Mouse (Mus musculus): ENCODE measurements around the gene Gm17660. TPM values are rescaled to one million over a fixed set of nuclear protein-coding genes. Genes with fewer than 3 reads are reported as not detected.

Gm17660 gene
- total RNA-seq, 2 experiments from 2014 or later = not detected

GRCm38 (mm10) chr5:104095416-104096077 lies 18.1 kb upstream of the Gm17660 start:
- DNase-seq (ENCODE audit: low spot score in 2 of 2) = no peak
- intact Hi-C loops (cut with DNase I) = no loop called here

GRCm38 (mm10) chr5:104089751-104090150 lies 12.3 kb upstream of the Gm17660 start:
- intact Hi-C loops (cut with DNase I) = no loop called here
- no peak for DNase-seq (ENCODE audit: low spot score in 2 of 2)

- no peak for DNase-seq (ENCODE audit: low spot score in 2 of 2)
- intact Hi-C loops (cut with DNase I) = no loop called here
Observed at GRCm38 (mm10) chr5:104085366-104085765, 8.0 kb upstream of the Gm17660 start.

GRCm38 (mm10) chr5:104080736-104081135 lies 3.3 kb upstream of the Gm17660 start:
- intact Hi-C loops (cut with DNase I) = no loop called here
- no peak for DNase-seq (ENCODE audit: low spot score in 2 of 2)

GRCm38 (mm10) chr5:104076361-104076760 lies 1.0 kb downstream of the Gm17660 start:
- intact Hi-C loops (cut with DNase I) = loop anchor here (5.0 kb wide), 1 partner anchor 261 kb away; no protein-coding TSS in a partner anchor
- DNase-seq (ENCODE audit: low spot score in 2 of 2) = peak in 1 of 2 experiments; percentile 33

- peak in 1 of 2 experiments; percentile 57 for DNase-seq (ENCODE audit: low spot score in 2 of 2)
- intact Hi-C loops (cut with DNase I) = no loop called here
Observed at GRCm38 (mm10) chr5:104074388-104074787, 3.0 kb downstream of the Gm17660 start.

- no peak for DNase-seq (ENCODE audit: low spot score in 2 of 2)
- intact Hi-C loops (cut with DNase I) = no loop called here
Observed at GRCm38 (mm10) chr5:104073602-104074001, 3.8 kb downstream of the Gm17660 start.

- intact Hi-C loops (cut with DNase I) = no loop called here
- no peak for DNase-seq (ENCODE audit: low spot score in 2 of 2)
Observed at GRCm38 (mm10) chr5:104072272-104072886, 5.0 kb downstream of the Gm17660 start.

- intact Hi-C loops (cut with DNase I) = no loop called here
- DNase-seq (ENCODE audit: low spot score in 2 of 2) = no peak
Observed at GRCm38 (mm10) chr5:104071048-104071447, 6.4 kb downstream of the Gm17660 start.

- no peak for DNase-seq (ENCODE audit: low spot score in 2 of 2)
- intact Hi-C loops (cut with DNase I) = no loop called here
Observed at GRCm38 (mm10) chr5:104068751-104069150, 8.7 kb downstream of the Gm17660 start.

- DNase-seq (ENCODE audit: low spot score in 2 of 2) = no peak
- intact Hi-C loops (cut with DNase I) = no loop called here
Observed at GRCm38 (mm10) chr5:104062773-104063551, 14.4 kb downstream of the Gm17660 start.

GRCm38 (mm10) chr5:104061936-104062772 lies 15.3 kb downstream of the Gm17660 start:
- peak in 1 of 2 experiments; percentile 60 for DNase-seq (ENCODE audit: low spot score in 2 of 2)
- intact Hi-C loops (cut with DNase I) = no loop called here

GRCm38 (mm10) chr5:104060429-104060828 lies 17.0 kb downstream of the Gm17660 start:
- DNase-seq (ENCODE audit: low spot score in 2 of 2) = no peak
- intact Hi-C loops (cut with DNase I) = no loop called here

GRCm38 (mm10) chr5:104059628-104060027 lies 17.8 kb downstream of the Gm17660 start:
- DNase-seq (ENCODE audit: low spot score in 2 of 2) = no peak
- intact Hi-C loops (cut with DNase I) = no loop called here

GRCm38 (mm10) chr5:104058021-104058420 lies 19.4 kb downstream of the Gm17660 start:
- intact Hi-C loops (cut with DNase I) = no loop called here
- DNase-seq (ENCODE audit: low spot score in 2 of 2) = no peak

GRCm38 (mm10) chr5:104056295-104056694 lies 21.1 kb downstream of the Gm17660 start:
- intact Hi-C loops (cut with DNase I) = no loop called here
- no peak for DNase-seq (ENCODE audit: low spot score in 2 of 2)

GRCm38 (mm10) chr5:104055816-104056215 lies 21.6 kb downstream of the Gm17660 start:
- intact Hi-C loops (cut with DNase I) = no loop called here
- no peak for DNase-seq (ENCODE audit: low spot score in 2 of 2)

GRCm38 (mm10) chr5:104054938-104055337 lies 22.5 kb downstream of the Gm17660 start:
- no peak for DNase-seq (ENCODE audit: low spot score in 2 of 2)
- intact Hi-C loops (cut with DNase I) = no loop called here

GRCm38 (mm10) chr5:104052956-104053355 lies 24.5 kb downstream of the Gm17660 start:
- intact Hi-C loops (cut with DNase I) = no loop called here
- DNase-seq (ENCODE audit: low spot score in 2 of 2) = no peak

- DNase-seq (ENCODE audit: low spot score in 2 of 2) = no peak
- intact Hi-C loops (cut with DNase I) = loop anchor here (5.0 kb wide), 1 partner anchor 136 kb away; the partner anchor contains the start of gene Klhl8
Observed at GRCm38 (mm10) chr5:104048139-104048538, 29.3 kb downstream of the Gm17660 start.
